10 mouse cellular contexts compared by ENCODE assay signal in genomic region chr1:127262170-127262837, GRCm38 (mm10). TPM values are rescaled to one million over a fixed set of nuclear protein-coding genes. Genes with fewer than 3 reads are reported as not detected.
DNase-seq lines count a peak whose midpoint lies in the region; ATAC-seq and TF ChIP-seq lines count a peak whose summit lies in the region.
"Had no signal": no experiment of that assay in that cellular context is flagged by ENCODE, and none has a peak within 500 bp of the region (broad histone marks: within the 10 kb centered on the region; RNA-seq: fewer than 3 reads in every experiment).

No protein-coding gene starts in this region.

- no peak overlapping the region for H3K27ac ChIP-seq in neural tube, embryonic 11.5 days (ENCODE audit: low read depth, low read length)
- no peak overlapping the region for H3K27ac ChIP-seq in stomach, postnatal 0 days (replicated peaks)

- no peak for ATAC-seq in neural tube, embryonic 11.5 days (ENCODE audit: insufficient read depth, low FRiP score, low TSS enrichment)
- ATAC-seq in stomach, postnatal 0 days (ENCODE audit: low FRiP score, low TSS enrichment) = no peak

- no peaks in the 10 kb centered on the region for H3K9me3 ChIP-seq in neural tube, embryonic 11.5 days (ENCODE audit: control insufficient read depth, low read length)
- no peaks in the 10 kb centered on the region for H3K9me3 ChIP-seq in stomach, postnatal 0 days (ENCODE audit: control insufficient read depth, low read length)

- H3K9ac ChIP-seq in neural tube, embryonic 11.5 days (ENCODE audit: low read length) = no peak overlapping the region
- no peak overlapping the region for H3K9ac ChIP-seq in stomach, postnatal 0 days (ENCODE audit: low read length)

- no peaks in the 10 kb centered on the region for H3K4me1 ChIP-seq in neural tube, embryonic 11.5 days (ENCODE audit: control insufficient read depth, insufficient read depth, low read length)
- H3K4me1 ChIP-seq in stomach, postnatal 0 days (replicated peaks; ENCODE audit: control insufficient read depth, insufficient read depth) = no peaks in the 10 kb centered on the region

- no peaks in the 10 kb centered on the region for H3K36me3 ChIP-seq in neural tube, embryonic 11.5 days (ENCODE audit: control insufficient read depth, insufficient read depth, low read length)
- H3K36me3 ChIP-seq in stomach, postnatal 0 days (ENCODE audit: control insufficient read depth, insufficient read depth, low read length) = no peaks in the 10 kb centered on the region

- H3K4me2 ChIP-seq in neural tube, embryonic 11.5 days (ENCODE audit: low read depth) = no peak overlapping the region
- H3K4me2 ChIP-seq in stomach, postnatal 0 days (replicated peaks; ENCODE audit: low read depth) = no peak overlapping the region

- peak; percentile 38 for TF ChIP-seq CTCF in stomach, postnatal 0 days (IDR thresholded peaks at IDR 0.05; ENCODE audit: low read depth)

- DNase-seq in embryo, embryonic 11 days = peak; percentile 17
- no peak for DNase-seq in embryo, embryonic 10 days (ENCODE audit: low spot score)
- DNase-seq in neural tube, embryonic 11.5 days (ENCODE audit: low spot score) = peak; percentile 26
- DNase-seq in neural tube, embryonic 10.5 days (ENCODE audit: extremely low spot score, low spot score) = no peak
- peak; percentile 45 to 58 for DNase-seq in kidney, postnatal 25 days
- no peak for DNase-seq in stomach, postnatal 0 days (ENCODE audit: low spot score)
- DNase-seq in right cerebral cortex, postnatal 25 days = no peak
- no peak for DNase-seq in layer of hippocampus, postnatal 14 days (ENCODE audit: low spot score in 2 of 2)
- DNase-seq: layer of hippocampus, adult 9-11 months; thymus, adult 18-20 months had no signal

- no peaks in the 10 kb centered on the region for H3K27me3 ChIP-seq in neural tube, embryonic 11.5 days (ENCODE audit: control insufficient read depth, insufficient read depth, low read length)
- no peaks in the 10 kb centered on the region for H3K27me3 ChIP-seq in stomach, postnatal 0 days (ENCODE audit: control insufficient read depth, insufficient read depth, low read length)

- WGBS in neural tube, embryonic 11.5 days = 76% methylated on average over 13 of the region's 13 CpGs
- WGBS in stomach, postnatal 0 days = 72% methylated on average over 13 of the region's 13 CpGs

- no peak overlapping the region for H3K4me3 ChIP-seq in neural tube, embryonic 11.5 days (ENCODE audit: low read depth, low read length)
- no peak overlapping the region for H3K4me3 ChIP-seq in stomach, postnatal 0 days (ENCODE audit: low read depth, low read length)

- no peak for TF ChIP-seq EP300 in stomach, postnatal 0 days (optimal IDR thresholded peaks at IDR 0.05)

RNA-seq across cellular contexts. Expression of gene Mgat5, which starts 57.5 kb away (rescaled TPM):
- polyA plus RNA-seq in neural tube, embryonic 11.5 days (2014; fragmentation: Nextera tagmentation; extraction: Ambion mirVana) = 7.2 and 7.6 TPM in 2 replicates
- 2.0 and 2.2 TPM in 2 replicates for polyA plus RNA-seq in stomach, postnatal 0 days (2015; fragmentation: Nextera tagmentation; extraction: Ambion mirVana)
- 10 to 100 TPM; 52.8 to 58.8 TPM for total RNA-seq in layer of hippocampus, postnatal 14 days (2021)

Comparison
In these comparisons a context has a peak if more than half of its experiments do, and no peak if none do; other contexts are left out.
1. DNase-seq: peak in embryo, embryonic 11 days (single experiment), neural tube, embryonic 11.5 days (single experiment) and kidney, postnatal 25 days (2 of 2); none in embryo, embryonic 10 days (single experiment), neural tube, embryonic 10.5 days (single experiment), stomach, postnatal 0 days (single experiment), right cerebral cortex, postnatal 25 days (single experiment) and layer of hippocampus, postnatal 14 days (0 of 2).